Mouse (Mus musculus) gastrocnemius, adult 18-20 months (tissue): ENCODE measurements around the gene Fgd3. TPM values are rescaled to one million over a fixed set of nuclear protein-coding genes. Genes with fewer than 3 reads are reported as not detected.

ENCODE experiments used
- DNase-seq: peaks from one replicate; pipeline ENCODE4 v3.0.0; 2021; ENCODE audit warnings: low spot score
- total RNA-seq, 2 experiments: library from RNA; stranded (reverse); gene quantifications; 2 replicates each; pipeline ENCODE4 v1.2.3; 2021

Gene Fgd3
- total RNA-seq, 2 experiments from 2014 or later: 0.41 to 0.90 TPM

DNA sequence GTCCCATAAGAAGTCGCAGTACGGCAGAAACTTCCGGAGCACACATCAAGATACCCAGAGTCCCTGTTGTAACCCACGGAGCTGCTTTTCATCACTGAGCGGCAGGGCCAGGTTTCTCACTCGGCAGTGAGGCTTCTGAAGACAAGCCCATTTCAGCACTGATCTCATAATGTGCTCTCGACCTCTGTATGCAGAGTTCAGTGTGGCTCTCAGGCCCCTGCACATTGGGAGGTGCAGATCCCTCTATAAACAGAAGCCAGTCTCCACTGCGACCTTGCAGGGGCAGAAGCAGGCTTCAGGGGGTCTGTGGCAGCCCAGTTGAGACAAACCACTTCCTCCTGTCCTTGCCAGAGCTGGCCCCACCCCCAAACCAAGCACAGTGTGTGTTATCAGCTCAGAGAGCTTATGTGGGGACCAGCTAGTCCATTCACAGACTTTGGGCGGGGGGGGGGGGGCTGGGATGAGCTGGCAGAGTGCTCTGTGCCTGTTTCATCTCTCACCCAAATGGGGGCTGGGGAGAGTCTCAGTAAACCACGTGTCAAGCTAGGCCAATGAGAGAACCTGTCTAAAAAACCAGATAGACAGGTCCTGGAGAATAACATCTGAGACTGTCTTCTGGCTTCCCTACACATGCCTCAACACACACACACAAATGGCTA lies 12.7 kb downstream of the Fgd3 start:
- no peak for DNase-seq

- no peak for DNase-seq
Observed at GRCm38 (mm10) chr13:49306771-49307310, 13.3 kb downstream of the Fgd3 start.

DNA sequence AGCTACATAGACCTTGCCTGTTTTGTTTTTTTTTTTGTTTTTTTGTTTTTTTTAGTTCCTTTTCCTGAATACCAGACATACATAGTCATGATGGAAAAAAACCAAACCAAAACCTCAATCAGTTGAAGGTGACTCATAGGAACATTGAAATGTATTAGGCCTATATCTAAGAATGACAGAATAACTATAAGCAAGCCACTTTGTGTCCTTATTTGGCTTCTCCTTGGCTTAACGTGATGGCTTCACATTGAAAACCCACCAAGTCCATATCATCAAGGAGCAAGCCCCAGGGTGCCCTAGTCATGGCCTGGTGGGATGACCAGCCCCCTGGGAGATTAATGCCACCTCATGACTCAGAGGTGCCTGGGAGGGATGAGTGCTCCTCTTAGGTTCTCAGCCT lies 19.3 kb downstream of the Fgd3 start:
- no peak for DNase-seq

GRCm38 (mm10) chr13:49298514-49299381 lies 21.4 kb downstream of the Fgd3 start:
- DNase-seq: no peak

GRCm38 (mm10) chr13:49296270-49296669 lies 23.8 kb downstream of the Fgd3 start:
- DNase-seq: no peak

DNA sequence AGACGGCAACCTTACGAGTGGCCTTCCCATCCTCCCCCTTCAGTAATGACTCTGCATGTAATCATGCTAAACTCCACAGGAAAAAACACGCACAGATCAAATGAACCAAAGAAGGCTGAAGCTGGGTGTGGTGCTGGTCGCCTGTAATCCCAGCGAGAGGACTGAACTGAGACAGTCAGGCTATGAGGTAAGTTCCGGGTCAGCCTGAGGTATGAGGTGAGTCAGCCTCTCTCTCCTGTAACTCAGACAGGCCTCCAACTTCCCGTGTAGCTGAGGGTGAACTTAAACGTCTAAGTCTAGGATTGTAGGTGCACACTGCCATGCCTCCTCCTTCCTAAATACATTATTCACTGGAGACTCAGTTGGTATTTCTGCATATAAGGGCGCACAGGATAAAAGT lies 26.0 kb downstream of the Fgd3 start:
- DNase-seq: no peak

- no peak for DNase-seq
Observed at GRCm38 (mm10) chr13:49291949-49292348, 28.2 kb downstream of the Fgd3 start.

DNA sequence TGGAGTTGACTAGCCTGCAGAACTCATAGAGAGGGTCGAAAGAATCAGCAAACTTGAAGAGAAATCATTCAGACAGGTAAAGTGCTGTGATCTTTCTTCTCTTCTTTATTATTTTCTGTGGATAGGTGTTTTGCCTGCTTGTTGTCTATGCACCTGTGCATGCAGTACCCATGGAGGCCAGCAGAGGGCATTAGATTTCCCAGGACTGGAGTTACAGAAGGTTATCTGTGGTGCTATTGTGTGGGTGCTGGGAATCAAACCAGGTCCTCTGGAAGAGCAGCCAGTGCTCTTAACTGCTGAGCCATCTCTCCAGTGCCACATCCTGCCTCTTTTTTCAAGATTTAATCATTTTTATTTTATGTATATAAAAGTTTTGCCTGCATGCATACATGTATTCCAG lies 28.7 kb downstream of the Fgd3 start:
- DNase-seq: no peak

DNA sequence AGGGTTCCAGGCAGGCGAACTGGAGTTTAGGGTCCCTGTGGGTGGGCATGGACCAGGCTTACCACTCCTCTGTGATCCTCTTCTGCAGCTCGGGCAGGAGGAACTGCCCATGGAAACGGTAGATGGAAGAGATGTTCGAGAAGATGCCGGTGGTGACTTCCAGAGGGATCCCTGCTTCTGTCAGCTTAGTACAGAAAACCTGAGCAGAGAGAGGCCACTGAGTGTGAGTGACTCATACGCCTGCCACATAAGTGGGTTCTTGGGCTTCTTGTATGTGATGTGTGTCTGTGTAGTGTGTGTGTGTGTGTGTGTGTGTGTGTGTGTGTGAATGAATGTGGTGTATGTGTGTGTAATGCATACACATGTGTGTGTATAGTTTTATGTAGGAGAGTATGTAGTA lies 32.9 kb downstream of the Fgd3 start:
- no peak for DNase-seq

DNA sequence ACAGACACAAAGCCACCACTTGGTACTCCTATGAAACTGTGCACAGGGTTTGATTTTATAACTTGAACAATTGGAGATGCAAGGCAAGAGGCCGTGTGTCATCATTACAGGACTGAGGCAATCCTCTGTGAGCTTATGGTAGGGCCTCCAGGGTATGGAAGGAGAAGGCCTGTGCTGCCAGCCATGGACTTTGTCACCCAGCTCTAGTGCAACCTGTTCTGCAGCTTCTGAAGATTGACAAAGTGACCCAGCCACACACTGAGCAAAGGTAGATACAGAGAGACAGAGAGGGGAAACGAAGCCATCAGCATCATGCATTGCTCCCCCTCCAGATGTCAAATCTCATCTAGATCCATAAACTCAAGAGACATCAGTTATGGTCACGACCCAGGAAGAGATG lies 33.4 kb downstream of the Fgd3 start:
- DNase-seq: no peak

DNA sequence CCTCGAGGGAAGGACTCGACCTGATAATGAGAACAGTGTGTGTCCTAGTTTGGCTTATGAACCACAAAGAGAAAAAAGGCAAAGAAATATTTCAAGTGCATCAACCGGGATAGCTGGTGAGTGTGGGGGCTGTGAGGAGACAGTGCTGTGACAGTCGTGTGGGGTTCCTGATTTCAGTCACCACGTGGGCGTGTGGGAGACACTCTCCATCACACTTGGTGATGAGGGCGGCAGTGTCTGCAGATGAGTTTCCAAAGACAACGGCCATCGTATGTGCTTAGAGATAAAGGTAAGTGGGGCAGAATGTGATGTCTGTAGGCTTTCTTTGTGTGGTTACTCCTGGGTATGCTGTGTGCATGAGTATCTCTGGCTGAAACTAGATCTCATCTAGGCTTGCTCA lies 36.4 kb downstream of the Fgd3 start:
- DNase-seq: no peak

DNA sequence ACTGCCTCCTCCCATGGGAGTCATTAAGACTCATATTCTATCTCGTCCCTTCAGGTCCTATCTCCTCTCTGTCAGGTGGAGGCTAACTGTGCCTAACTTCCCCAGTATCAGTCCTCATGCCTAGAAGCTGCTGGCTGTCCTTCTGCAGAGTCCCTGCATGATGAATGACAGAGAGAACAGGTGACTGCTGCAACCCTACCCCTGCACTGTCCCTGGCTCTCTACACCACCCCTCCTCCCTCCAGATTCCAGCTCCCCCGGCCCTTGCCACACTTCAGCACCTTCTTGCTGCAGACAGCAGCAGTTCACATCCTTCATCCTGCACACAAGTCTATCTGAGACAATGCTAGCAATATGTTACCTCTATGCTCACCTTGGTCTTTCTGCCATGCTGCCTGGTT lies 37.9 kb downstream of the Fgd3 start:
- peak; percentile 65 for DNase-seq

DNA sequence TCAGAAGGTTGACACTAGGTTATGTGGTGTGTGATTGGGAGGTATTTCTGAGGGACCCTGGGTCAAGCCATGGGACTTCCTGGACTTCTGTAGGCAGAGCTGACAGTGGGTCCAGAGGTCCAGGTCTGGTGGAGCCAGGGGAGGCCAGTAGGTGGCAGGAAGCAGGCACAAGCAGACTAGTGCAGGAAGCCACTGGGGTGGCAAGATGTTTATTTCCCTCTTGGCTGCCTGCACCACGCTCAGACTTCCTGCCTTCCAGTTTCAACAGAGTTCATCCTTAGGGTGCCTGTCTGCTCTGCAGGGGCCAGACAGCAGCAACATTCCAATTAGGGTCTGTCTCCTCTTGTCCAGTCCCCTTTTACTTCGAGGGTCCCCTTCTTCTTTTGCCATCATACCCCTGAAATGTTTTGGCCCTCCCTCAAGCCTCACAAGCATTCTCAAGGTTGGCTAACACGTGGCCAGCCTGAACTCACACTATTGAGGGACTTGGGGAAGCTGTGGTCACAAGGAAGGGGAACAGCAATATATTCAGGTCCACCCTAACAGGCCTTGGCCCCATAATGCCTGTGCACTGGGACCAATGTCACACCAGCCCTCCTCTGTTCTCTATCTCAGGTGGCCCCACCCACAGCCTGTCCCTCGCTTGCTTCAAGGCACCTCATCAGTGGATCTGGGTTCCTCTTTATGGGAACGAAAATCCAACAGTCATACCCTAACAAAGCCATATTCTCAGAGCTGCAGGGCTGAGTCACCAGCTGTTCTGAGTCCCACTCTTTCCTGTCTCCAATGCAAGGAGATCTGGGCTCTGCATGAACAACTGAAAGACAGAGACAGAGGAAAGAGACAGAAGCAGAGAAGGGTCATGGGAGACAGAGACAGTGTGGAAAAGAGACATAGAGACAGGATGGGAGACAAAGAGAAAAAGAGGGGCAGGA lies 48.0 kb downstream of the Fgd3 start:
- DNase-seq: no peak

GRCm38 (mm10) chr13:49270500-49270899 lies 49.6 kb downstream of the Fgd3 start:
- DNase-seq: no peak

DNA sequence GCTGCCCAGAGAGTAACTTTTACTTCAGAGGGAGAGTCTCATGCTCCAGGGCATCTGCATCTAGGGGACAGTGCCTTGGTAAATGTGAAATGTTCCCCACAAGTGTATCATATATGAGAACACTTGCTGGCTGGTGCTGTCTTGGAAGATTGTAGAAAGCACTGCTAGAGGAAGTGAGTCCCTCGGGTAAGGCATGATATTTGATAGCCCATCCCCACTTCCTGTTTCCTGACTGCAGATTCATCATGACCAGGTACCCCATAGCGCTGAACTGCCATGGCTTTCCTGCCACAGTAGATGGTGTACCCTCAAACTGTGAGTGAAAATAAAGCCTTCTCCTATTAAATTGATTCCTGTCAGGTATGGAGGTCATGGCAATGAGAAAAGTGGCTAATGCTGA lies 52.5 kb downstream of the Fgd3 start:
- no peak for DNase-seq

GRCm38 (mm10) chr13:49260036-49260722 lies 59.9 kb downstream of the Fgd3 start:
- no peak for DNase-seq

DNA sequence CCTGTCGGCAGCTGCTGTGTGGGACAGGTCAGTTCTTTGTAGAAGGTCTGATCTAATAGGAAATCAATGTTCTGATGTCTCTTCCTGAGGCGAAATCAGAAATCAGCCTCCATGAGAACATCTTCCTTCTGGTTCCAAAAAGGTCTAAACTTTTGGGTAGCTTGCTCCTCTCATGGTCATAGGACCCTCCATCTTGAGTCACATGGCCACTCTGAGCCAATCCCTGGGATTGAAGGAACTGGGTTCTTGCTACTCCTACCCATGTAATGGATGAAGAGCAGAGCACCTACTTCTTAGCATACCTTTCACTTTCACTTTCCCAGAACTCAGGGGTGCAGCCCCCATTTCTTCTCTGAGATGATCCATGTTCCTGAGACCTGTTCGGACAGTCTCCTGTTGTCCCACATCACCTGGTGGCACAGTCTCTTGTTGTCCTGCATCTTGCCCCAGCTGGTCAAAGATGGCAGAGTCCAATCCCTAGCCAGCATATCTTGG lies 62.2 kb downstream of the Fgd3 start:
- DNase-seq: no peak

GRCm38 (mm10) chr13:49252746-49253145 lies 67.4 kb downstream of the Fgd3 start:
- DNase-seq: no peak

GRCm38 (mm10) chr13:49252113-49252512 lies 68.0 kb downstream of the Fgd3 start:
- DNase-seq: no peak

GRCm38 (mm10) chr13:49250716-49251517 lies 69.2 kb downstream of the Fgd3 start:
- no peak for DNase-seq
